Mouse (Mus musculus) CH12.LX (cell line): ENCODE results near the gene Slc7a14. TPM values are rescaled to one million over a fixed set of nuclear protein-coding genes. Genes with fewer than 3 reads are reported as not detected.

Experiments
- DNase-seq: peaks from one replicate; pipeline ENCODE4 v3.0.0-alpha.2; 2013; ENCODE audit errors: extremely low read depth
- H3K27ac ChIP-seq: 2 replicates; pipeline ENCODE4 v1.5.1; 2012; ENCODE audit warnings: low read depth, mild to moderate bottlenecking, control low read depth, moderate library complexity; ENCODE audit not compliant: insufficient read depth
- H3K27me3 ChIP-seq: replicated peaks from 2 replicates; pipeline ENCODE3; 2012; ENCODE audit warnings: inconsistent platforms
- H3K36me3 ChIP-seq, 2 experiments: replicated peaks in 1 of 2; 2 replicates each; pipeline versions ENCODE3 to v1.6.1; 2012; ENCODE audit warnings: inconsistent platforms in 1 of 2, low read length in 1 of 2, mild to moderate bottlenecking in 1 of 2, mixed read lengths in 1 of 2, moderate library complexity in 1 of 2; ENCODE audit not compliant: control insufficient read depth in 1 of 2, insufficient read depth in 1 of 2
- H3K4me1 ChIP-seq, 2 experiments: 2 replicates each; pipeline ENCODE4 v1.6.1; 2012; ENCODE audit warnings: inconsistent platforms in 1 of 2, moderate library complexity in 1 of 2; ENCODE audit not compliant: insufficient read depth in 2 of 2, control insufficient read depth in 1 of 2
- H3K4me2 ChIP-seq: 2 replicates; pipeline ENCODE4 v1.6.1; 2012; ENCODE audit warnings: low read depth, mild to moderate bottlenecking, control low read depth; ENCODE audit not compliant: poor library complexity, insufficient read depth, severe bottlenecking
- H3K4me3 ChIP-seq, 3 experiments: fragments of 150-350 bp in 1 of 3; sonication (generic) in 1 of 3; replicated peaks in 1 of 3; 2 replicates each; pipeline versions ENCODE3 to v1.5.1; 2011 to 2012; ENCODE audit warnings: low read depth in 2 of 3, low read length in 2 of 3, mild to moderate bottlenecking in 2 of 3, moderate library complexity in 2 of 3, control low read depth in 1 of 3, improper control_type of control experiment in 1 of 3, inconsistent platforms in 1 of 3, mixed read lengths in 1 of 3; ENCODE audit not compliant: poor library complexity in 1 of 3
- H3K79me2 ChIP-seq: replicated peaks from 2 replicates; pipeline ENCODE4 v1.6.1; 2012; ENCODE audit warnings: mild to moderate bottlenecking, moderate library complexity; ENCODE audit not compliant: control insufficient read depth, poor library complexity, insufficient read depth, severe bottlenecking; ENCODE audit errors: extremely low read depth
- H3K9ac ChIP-seq: 2 replicates; pipeline ENCODE4 v1.6.1; 2012; ENCODE audit warnings: low read depth, mild to moderate bottlenecking, control low read depth, moderate library complexity; ENCODE audit not compliant: insufficient read depth
- H3K9me3 ChIP-seq: replicated peaks from 2 replicates; pipeline ENCODE3; 2012; ENCODE audit warnings: low read length, inconsistent platforms, mixed read lengths
- BHLHE40 ChIP-seq: IDR thresholded peaks from 2 replicates; pipeline ENCODE4 v1.6.1; 2011; ENCODE audit warnings: mild to moderate bottlenecking, low read depth, low read length, improper control_type of control experiment
- CHD2 ChIP-seq: IDR thresholded peaks from 2 replicates; pipeline ENCODE4 v1.6.1; 2011; ENCODE audit warnings: low read length, improper control_type of control experiment
- E2F4 ChIP-seq: IDR thresholded peaks from 2 replicates; pipeline ENCODE4 v1.6.1; 2011; ENCODE audit warnings: low read depth, low read length, improper control_type of control experiment; ENCODE audit not compliant: insufficient replicate concordance
- EP300 ChIP-seq: IDR thresholded peaks from 2 replicates; pipeline ENCODE4 v1.6.1; 2011; ENCODE audit warnings: low read length, improper control_type of control experiment
- ETS1 ChIP-seq: conservative IDR thresholded peaks from 2 replicates; pipeline ENCODE4 v1.6.1; 2012; ENCODE audit warnings: low read depth, mild to moderate bottlenecking, inconsistent platforms, low read length, improper control_type of control experiment, moderate library complexity
- HCFC1 ChIP-seq: IDR thresholded peaks from 2 replicates; pipeline ENCODE4 v1.6.1; 2012; ENCODE audit warnings: low read depth, mild to moderate bottlenecking, inconsistent platforms, low read length, improper control_type of control experiment
- JUND ChIP-seq: conservative IDR thresholded peaks from 2 replicates; pipeline ENCODE4 v1.6.1; 2011; ENCODE audit warnings: low read depth, low read length, improper control_type of control experiment
- MAX ChIP-seq: IDR thresholded peaks from 2 replicates; pipeline ENCODE4 v1.6.1; 2011; ENCODE audit warnings: low read length, improper control_type of control experiment
- MEF2A ChIP-seq: IDR thresholded peaks from 2 replicates; pipeline ENCODE4 v1.6.1; 2014; ENCODE audit warnings: low read depth, mild to moderate bottlenecking, inconsistent platforms, low read length, improper control_type of control experiment, borderline replicate concordance
- NELFE ChIP-seq: IDR thresholded peaks from 2 replicates; pipeline ENCODE4 v1.6.1; 2011; ENCODE audit warnings: low read depth, low read length, improper control_type of control experiment
- NRF1 ChIP-seq: IDR thresholded peaks from 2 replicates; pipeline ENCODE4 v1.6.1; 2014; ENCODE audit warnings: low read depth, mild to moderate bottlenecking, inconsistent platforms, low read length, improper control_type of control experiment, moderate library complexity
- PAX5 ChIP-seq: IDR thresholded peaks from 2 replicates; pipeline ENCODE4 v1.6.1; 2012; ENCODE audit warnings: low read length, inconsistent platforms, mixed read lengths
- RAD21 ChIP-seq: IDR thresholded peaks from 2 replicates; pipeline ENCODE4 v1.6.1; 2011; ENCODE audit warnings: low read depth, mild to moderate bottlenecking, low read length, improper control_type of control experiment, moderate library complexity
- ZC3H11A ChIP-seq: IDR thresholded peaks from 2 replicates; pipeline ENCODE4 v1.6.1; 2012; ENCODE audit warnings: low read depth, mild to moderate bottlenecking, inconsistent platforms, low read length, improper control_type of control experiment
- ZKSCAN1 ChIP-seq: IDR thresholded peaks from 2 replicates; pipeline ENCODE4 v1.6.1; 2012; ENCODE audit warnings: low read depth, inconsistent platforms, low read length, improper control_type of control experiment, borderline replicate concordance
- ZMIZ1 ChIP-seq: IDR thresholded peaks from 2 replicates; pipeline ENCODE4 v1.6.1; 2012; ENCODE audit warnings: low read depth, mild to moderate bottlenecking, inconsistent platforms, low read length, improper control_type of control experiment
- dilution Hi-C: fragments of 300-500 bp; cut with MboI; formaldehyde crosslinking; loops from 2 replicates; pipeline ENCODE4 v1.14.3; 2020; ENCODE audit warnings: low sequenced_read_pairs; ENCODE audit not compliant: extremely low pct_unique_long_range_greater_than_20kb, extremely low pct_ligation_motif_present
- in situ Hi-C: fragments of 300-500 bp; cut with MboI; formaldehyde crosslinking; loops from 3 replicates; pipeline ENCODE4 v1.14.3; 2019; ENCODE audit warnings: low sequenced_read_pairs, low pct_ligation_motif_present, low pct_unique_long_range_greater_than_20kb, mixed read lengths
- polyA plus RNA-seq: library from polyadenylated mRNA; unstranded; fragments of >175 nt; gene quantifications from 2 replicates; pipeline ENCODE4 v1.2.1, GENCODE M21; 2012; ENCODE audit warnings: low read depth; ENCODE audit not compliant: insufficient read length
- total RNA-seq, 2 experiments: library from RNA; depleted of rRNA; stranded (reverse); fragments of 300-350 nt in 1 of 2; fragments of >200 nt in 1 of 2; gene quantifications; 2 replicates each; pipeline ENCODE4 v1.2.3; 2012 to 2014

Slc7a14 gene
- total and polyA plus RNA-seq, 3 experiments: not detected

DNA sequence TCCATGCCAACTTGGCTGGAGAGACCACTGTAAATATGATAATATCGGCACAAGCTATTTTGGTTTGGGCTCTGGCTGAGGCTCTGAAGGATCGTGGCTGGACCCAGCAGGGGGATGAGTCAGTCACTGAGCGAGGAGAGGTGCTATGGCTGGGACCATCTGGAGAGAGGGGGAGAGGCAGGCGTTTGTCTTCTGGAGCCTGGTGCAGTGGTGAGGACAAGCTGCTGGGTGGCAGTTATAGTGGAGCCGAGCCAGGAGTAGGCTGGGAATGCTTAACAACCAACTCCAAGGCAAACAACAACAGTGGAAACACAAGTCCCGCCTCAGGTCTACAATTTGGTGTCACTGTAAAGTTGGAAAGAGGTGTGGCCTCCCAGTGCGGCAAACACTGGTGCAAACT lies 55.8 kb downstream of the Slc7a14 start:
- Histone ChIP-seq H3K9ac (no peak overlapping the region), H3K36me3 (no peaks in the 10 kb centered on the region), H3K4me1 (peaks cover 20 to 48% of the 10 kb centered on the region in 2 experiments), H3K9me3 (no peaks in the 10 kb centered on the region), H3K4me2 (peak overlapping the region; percentile 77), H3K79me2 (no peaks in the 10 kb centered on the region), H3K4me3 (no peak overlapping the region), H3K27me3 (no peaks in the 10 kb centered on the region), H3K27ac (no peak overlapping the region)
- dilution Hi-C loops: no loop called here
- in situ Hi-C loops: no loop called here
- TF ChIP-seq RAD21 (no peak), NRF1 (no peak), EP300 (no peak), E2F4 (no peak), ZKSCAN1 (no peak), JUND (no peak), BHLHE40 (no peak), ZC3H11A (no peak), NELFE (no peak)
- no peak for DNase-seq

- Histone ChIP-seq H3K27me3 (no peaks in the 10 kb centered on the region), H3K9me3 (no peaks in the 10 kb centered on the region), H3K4me3 (no peak overlapping the region), H3K36me3 (no peaks in the 10 kb centered on the region), H3K79me2 (no peaks in the 10 kb centered on the region), H3K4me2 (peak overlapping the region; percentile 77), H3K4me1 (peaks cover 20 to 48% of the 10 kb centered on the region in 2 experiments), H3K9ac (no peak overlapping the region), H3K27ac (no peak overlapping the region)
- peak; percentile 58 for DNase-seq
- dilution Hi-C loops (no loop called here), in situ Hi-C loops (no loop called here)
- no peak for TF ChIP-seq PAX5
- TF ChIP-seq CHD2: no peak
- no peak for TF ChIP-seq MAX
- TF ChIP-seq BHLHE40: no peak
- no peak for TF ChIP-seq JUND
- TF ChIP-seq EP300: 0 out of 2 replicates have a peak, but pooled peaks have one; percentile 19
- TF ChIP-seq ZMIZ1: no peak
- peak; percentile 79 for TF ChIP-seq NRF1
- peak; percentile 32; the same call in 1 of the 2 replicates for TF ChIP-seq ETS1
- TF ChIP-seq HCFC1: no peak
- peak; percentile 80; the same call in 1 of the 2 replicates for TF ChIP-seq MEF2A
Observed at GRCm38 (mm10) chr3:31253862-31254261, 56.3 kb downstream of the Slc7a14 start.
